Mouse (Mus musculus): ENCODE results near the gene Myh6.

Gene Myh6

GRCm38 (mm10) chr14:54920076-54920685 is 46.5 kb downstream of the Myh6 start:
- no peak for DNase-seq (ENCODE audit: low read depth, low spot score)
- H3K27me3 ChIP-seq (ENCODE audit: control insufficient read depth, insufficient read depth, low read length, poor library complexity, severe bottlenecking), result no peaks in the 10 kb centered on the region; the same call in 1 of the 2 replicates
- H3K36me3 ChIP-seq (ENCODE audit: control insufficient read depth, insufficient read depth, low read length, poor library complexity, severe bottlenecking), result no peaks in the 10 kb centered on the region

DNA sequence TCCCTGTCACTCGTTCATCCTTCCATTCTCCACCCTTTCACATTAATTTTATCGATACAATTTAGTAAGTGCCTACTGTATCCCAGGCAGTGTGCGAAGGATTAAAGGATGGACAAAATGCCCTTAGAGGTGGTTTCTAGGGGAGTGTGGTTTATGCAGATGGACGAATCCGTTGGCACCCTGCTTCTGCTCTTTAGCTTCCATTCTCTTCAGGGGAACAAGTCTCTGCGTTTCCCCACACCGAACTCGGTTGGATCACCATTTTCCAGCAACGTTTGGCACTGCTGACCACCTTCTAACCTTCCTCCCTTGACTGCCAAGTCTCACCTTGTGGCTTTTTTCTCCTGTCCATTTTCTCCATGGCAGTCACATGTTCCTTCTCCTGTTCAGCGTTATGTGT is 53.4 kb downstream of the Myh6 start:
- no peaks in the 10 kb centered on the region for H3K36me3 ChIP-seq (ENCODE audit: control insufficient read depth, insufficient read depth, low read length, poor library complexity, severe bottlenecking)
- H3K27me3 ChIP-seq (ENCODE audit: control insufficient read depth, insufficient read depth, low read length, poor library complexity, severe bottlenecking), result no peaks in the 10 kb centered on the region
- no peak for DNase-seq (ENCODE audit: low read depth, low spot score)

DNA sequence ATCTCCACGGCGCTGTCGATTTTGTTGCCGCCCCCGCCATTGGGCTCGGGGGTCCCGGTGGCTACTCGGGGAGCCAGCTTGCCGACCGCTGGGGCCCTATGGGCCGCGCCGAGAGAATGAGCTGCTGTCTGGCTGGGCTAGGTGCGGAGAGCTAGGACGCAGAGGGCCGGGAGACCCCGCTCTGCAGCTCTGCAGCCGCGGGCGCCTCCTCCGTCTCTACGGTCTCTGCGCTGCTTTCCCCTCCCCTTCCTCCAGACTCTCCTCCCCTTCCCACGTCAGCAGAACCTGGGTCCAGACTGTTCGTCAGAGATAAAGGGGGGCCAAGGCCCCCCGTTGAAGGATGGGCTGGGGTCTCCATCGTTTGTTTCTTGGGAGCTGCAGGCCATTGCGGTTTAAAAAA is 53.8 kb downstream of the Myh6 start, which contains the start of gene Slc22a17:
TSS of gene Slc22a17 (minus strand) at position 247 of the 400 bp plus-strand sequence.
- Histone ChIP-seq H3K36me3 (ENCODE audit: control insufficient read depth, insufficient read depth, low read length, poor library complexity, severe bottlenecking) (no peaks in the 10 kb centered on the region), H3K27me3 (ENCODE audit: control insufficient read depth, insufficient read depth, low read length, poor library complexity, severe bottlenecking) (no peaks in the 10 kb centered on the region)
- DNase-seq (ENCODE audit: low read depth, low spot score), result peak; percentile 49

- H3K36me3 ChIP-seq (ENCODE audit: control insufficient read depth, insufficient read depth, low read length, poor library complexity, severe bottlenecking), result no peaks in the 10 kb centered on the region
- DNase-seq (ENCODE audit: low read depth, low spot score), result no peak
- H3K27me3 ChIP-seq (ENCODE audit: control insufficient read depth, insufficient read depth, low read length, poor library complexity, severe bottlenecking), result no peaks in the 10 kb centered on the region
These were observed 54.4 kb downstream of the Myh6 start for GRCm38 (mm10) chr14:54912109-54912850.

DNA sequence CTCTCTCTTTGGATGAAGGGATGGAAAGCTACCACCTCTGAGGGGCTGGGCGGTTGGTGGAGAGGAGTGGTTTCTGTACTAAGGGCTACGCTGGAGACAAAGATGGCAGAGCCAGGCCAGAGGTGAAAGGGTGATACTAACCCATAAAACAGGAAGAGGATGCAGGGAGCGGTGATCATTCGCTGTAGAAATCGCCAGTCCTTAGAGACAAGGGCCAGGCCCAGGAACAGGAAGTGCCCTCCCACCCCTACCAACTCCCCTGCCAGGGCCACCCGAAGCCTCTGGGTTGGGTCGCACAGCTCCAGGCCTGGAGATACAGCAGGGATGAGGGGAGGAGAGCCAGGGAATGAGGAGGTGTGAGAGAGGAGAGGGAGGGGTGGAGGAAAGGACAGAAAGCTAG is 58.0 kb downstream of the Myh6 start:
- no peaks in the 10 kb centered on the region for H3K27me3 ChIP-seq (ENCODE audit: control insufficient read depth, insufficient read depth, low read length, poor library complexity, severe bottlenecking)
- DNase-seq (ENCODE audit: low read depth, low spot score), result no peak
- H3K36me3 ChIP-seq (ENCODE audit: control insufficient read depth, insufficient read depth, low read length, poor library complexity, severe bottlenecking), result no peaks in the 10 kb centered on the region

- no peaks in the 10 kb centered on the region for H3K36me3 ChIP-seq (ENCODE audit: control insufficient read depth, insufficient read depth, low read length, poor library complexity, severe bottlenecking)
- DNase-seq (ENCODE audit: low read depth, low spot score), result no peak
- no peaks in the 10 kb centered on the region for H3K27me3 ChIP-seq (ENCODE audit: control insufficient read depth, insufficient read depth, low read length, poor library complexity, severe bottlenecking)
These were observed 63.1 kb downstream of the Myh6 start for GRCm38 (mm10) chr14:54903641-54904040.

DNA sequence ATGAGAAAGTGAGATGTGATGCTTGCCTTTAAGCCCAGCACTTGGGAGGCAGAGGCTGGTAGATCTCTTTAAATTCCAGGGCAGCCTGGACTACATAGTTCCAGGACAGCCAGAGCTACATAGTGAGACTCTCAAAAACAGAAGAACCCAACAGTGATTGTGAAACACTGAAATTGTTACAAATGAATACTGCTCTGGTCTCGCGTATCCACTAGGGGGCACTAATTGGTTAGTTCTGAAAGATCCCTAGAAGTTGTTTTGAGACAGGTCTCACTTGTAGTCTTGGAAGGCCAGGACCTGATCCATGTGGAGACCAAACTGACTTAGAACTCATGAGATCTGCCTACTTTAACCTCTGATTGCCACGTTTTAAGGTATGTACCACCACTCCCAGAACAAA is 66.3 kb downstream of the Myh6 start:
- no peaks in the 10 kb centered on the region for H3K27me3 ChIP-seq (ENCODE audit: control insufficient read depth, insufficient read depth, low read length, poor library complexity, severe bottlenecking)
- peaks cover 10% of the 10 kb centered on the region for H3K36me3 ChIP-seq (ENCODE audit: control insufficient read depth, insufficient read depth, low read length, poor library complexity, severe bottlenecking)
- DNase-seq (ENCODE audit: low read depth, low spot score), result peak; percentile 79

GRCm38 (mm10) chr14:54897445-54897844 is 69.3 kb downstream of the Myh6 start:
- no peaks in the 10 kb centered on the region for H3K27me3 ChIP-seq (ENCODE audit: control insufficient read depth, insufficient read depth, low read length, poor library complexity, severe bottlenecking)
- DNase-seq (ENCODE audit: low read depth, low spot score), result no peak
- peaks cover 10% of the 10 kb centered on the region for H3K36me3 ChIP-seq (ENCODE audit: control insufficient read depth, insufficient read depth, low read length, poor library complexity, severe bottlenecking)

- Histone ChIP-seq H3K36me3 (ENCODE audit: control insufficient read depth, insufficient read depth, low read length, poor library complexity, severe bottlenecking) (peaks cover 10% of the 10 kb centered on the region), H3K27me3 (ENCODE audit: control insufficient read depth, insufficient read depth, low read length, poor library complexity, severe bottlenecking) (no peaks in the 10 kb centered on the region)
- peak; percentile 61 for DNase-seq (ENCODE audit: low read depth, low spot score)
These were observed 72.2 kb downstream of the Myh6 start for GRCm38 (mm10) chr14:54894296-54895151.

DNA sequence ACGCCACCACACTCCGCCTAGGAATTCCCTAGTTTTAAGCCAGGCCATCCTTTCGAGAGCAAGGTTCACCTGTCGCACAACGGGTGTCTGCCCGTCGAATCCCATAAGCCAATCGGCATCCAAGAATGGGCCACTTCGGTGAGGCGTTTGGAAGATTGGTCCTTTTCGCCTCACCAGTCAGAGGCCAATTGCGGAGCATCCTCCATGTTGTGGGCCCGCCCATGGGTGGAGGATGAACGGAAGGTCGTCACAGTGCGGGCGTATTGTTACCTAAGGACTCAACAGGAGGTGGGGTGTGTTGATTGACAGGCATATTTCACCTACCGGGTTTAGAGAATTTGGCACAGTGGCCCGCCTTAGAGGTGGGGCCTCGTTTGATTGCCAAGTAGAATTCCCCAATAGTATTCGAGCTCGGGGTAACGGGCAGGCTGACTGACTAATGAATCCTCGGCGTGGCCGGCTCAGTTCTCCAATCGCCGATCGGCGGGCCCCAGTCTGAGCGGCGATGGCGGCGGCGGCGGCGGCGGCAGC is 73.0 kb downstream of the Myh6 start:
- DNase-seq (ENCODE audit: low read depth, low spot score), result peak; percentile 99
- Histone ChIP-seq H3K27me3 (ENCODE audit: control insufficient read depth, insufficient read depth, low read length, poor library complexity, severe bottlenecking) (no peaks in the 10 kb centered on the region), H3K36me3 (ENCODE audit: control insufficient read depth, insufficient read depth, low read length, poor library complexity, severe bottlenecking) (peaks cover 10% of the 10 kb centered on the region)

- Histone ChIP-seq H3K36me3 (ENCODE audit: control insufficient read depth, insufficient read depth, low read length, poor library complexity, severe bottlenecking) (peaks cover 1% of the 10 kb centered on the region; the same call in 1 of the 2 replicates), H3K27me3 (ENCODE audit: control insufficient read depth, insufficient read depth, low read length, poor library complexity, severe bottlenecking) (no peaks in the 10 kb centered on the region)
- no peak for DNase-seq (ENCODE audit: low read depth, low spot score)
These were observed 74.5 kb downstream of the Myh6 start, which contains the start of gene Pabpn1 for GRCm38 (mm10) chr14:54892200-54892599. Gene Pabpn1 (plus strand): TSS chr14:54892500.

Measured in splenic B cell, adult 2 months (primary cell).